Mouse (Mus musculus) bone marrow, adult 2 months (tissue): Measurements from ENCODE around the gene Grin2b. TPM values are rescaled to one million over a fixed set of nuclear protein-coding genes. Genes with fewer than 3 reads are reported as not detected.

ENCODE experiments used
- H3K27ac ChIP-seq: fragments of 200-500 bp; 2 replicates; pipeline ENCODE4 v1.5.1; 2012; ENCODE audit warnings: low read depth, mild to moderate bottlenecking, control low read depth, inconsistent platforms, low read length; ENCODE audit not compliant: control insufficient read depth, poor library complexity, insufficient read depth
- H3K4me1 ChIP-seq: fragments of 200-500 bp; 2 replicates; pipeline ENCODE4 v1.6.1; 2011; ENCODE audit warnings: low read length; ENCODE audit not compliant: control insufficient read depth, insufficient read depth
- H3K4me3 ChIP-seq: fragments of 200-500 bp; replicated peaks from 2 replicates; pipeline ENCODE3; 2011; ENCODE audit warnings: mild to moderate bottlenecking, low read depth, low read length, control low read depth; ENCODE audit not compliant: control insufficient read depth
- CTCF ChIP-seq: fragments of 200-500 bp; IDR thresholded peaks from 2 replicates; pipeline ENCODE4 v1.5.1; 2011; ENCODE audit warnings: low read length, control low read depth; ENCODE audit not compliant: control insufficient read depth, insufficient read depth
- POLR2A ChIP-seq: fragments of 200-500 bp; IDR thresholded peaks from 2 replicates; pipeline ENCODE4 v1.6.1; 2011; ENCODE audit warnings: low read depth, mild to moderate bottlenecking, control low read depth, low read length, borderline replicate concordance; ENCODE audit not compliant: control insufficient read depth
- WGBS: fragments of 180-500 bp; shearing (Covaris S2); methylation state at CpG from one replicate; pipeline ENCODE4 v1.1.7; 2018; 5-methylcytosine and 5-hydroxymethylcytosine counted together
- polyA plus RNA-seq: library from polyadenylated mRNA; stranded (reverse); fragments of >200 nt; gene quantifications from 2 replicates; pipeline ENCODE4 v1.2.4, GENCODE M21; 2011; ENCODE audit warnings: low replicate concordance; ENCODE audit not compliant: missing spikeins, insufficient read depth, insufficient read length

Grin2b gene
- polyA plus RNA-seq, 1 experiment = 0.10 TPM

DNA sequence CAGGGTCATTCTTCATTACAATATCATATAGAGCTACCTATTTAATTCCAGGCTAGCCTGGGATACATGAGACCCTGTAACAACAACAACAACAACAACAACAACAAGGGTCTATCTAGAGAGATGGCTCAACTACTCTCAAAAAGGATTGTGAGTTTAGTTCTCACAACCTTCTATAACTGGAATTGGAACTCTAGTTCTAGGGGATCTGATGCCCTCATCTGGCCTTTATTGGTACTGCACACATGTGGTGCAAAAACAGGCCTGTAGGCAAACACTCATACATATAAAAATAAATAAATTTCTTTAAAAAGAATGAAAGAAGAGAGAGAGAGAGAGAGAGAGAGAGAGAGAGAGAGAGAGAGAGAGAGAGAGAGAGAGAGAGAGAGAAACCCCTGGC lies 298.7 kb downstream of the Grin2b start:
- H3K4me3 ChIP-seq = no peak overlapping the region
- no peak for TF ChIP-seq CTCF
- TF ChIP-seq POLR2A = no peak
- no peak overlapping the region for H3K27ac ChIP-seq
- H3K4me1 ChIP-seq = no peaks in the 10 kb centered on the region

DNA sequence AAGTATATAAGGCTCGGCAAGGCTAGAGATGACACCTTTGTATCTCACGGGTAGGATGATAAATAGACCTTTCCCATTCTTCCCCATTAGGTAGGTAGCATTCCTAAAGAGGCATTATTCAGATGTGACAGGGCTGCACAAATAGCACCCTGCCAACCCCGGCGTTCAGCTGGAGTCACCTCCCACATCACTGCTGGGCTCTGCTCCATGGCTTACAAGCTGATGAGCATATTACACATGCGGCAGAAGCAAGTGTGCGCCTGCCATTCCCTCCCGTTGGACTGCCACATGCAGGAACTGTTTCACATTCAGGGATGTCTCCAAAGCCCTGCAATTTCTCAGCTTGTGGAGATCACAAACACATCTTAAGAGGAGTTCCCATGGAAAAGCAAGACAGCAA lies 307.5 kb downstream of the Grin2b start:
- H3K4me1 ChIP-seq = no peaks in the 10 kb centered on the region
- 82% methylated on average over 7 of the region's 7 CpGs for WGBS
- H3K27ac ChIP-seq = no peak overlapping the region
- TF ChIP-seq POLR2A (no peak), CTCF (no peak)
- H3K4me3 ChIP-seq = no peak overlapping the region

DNA sequence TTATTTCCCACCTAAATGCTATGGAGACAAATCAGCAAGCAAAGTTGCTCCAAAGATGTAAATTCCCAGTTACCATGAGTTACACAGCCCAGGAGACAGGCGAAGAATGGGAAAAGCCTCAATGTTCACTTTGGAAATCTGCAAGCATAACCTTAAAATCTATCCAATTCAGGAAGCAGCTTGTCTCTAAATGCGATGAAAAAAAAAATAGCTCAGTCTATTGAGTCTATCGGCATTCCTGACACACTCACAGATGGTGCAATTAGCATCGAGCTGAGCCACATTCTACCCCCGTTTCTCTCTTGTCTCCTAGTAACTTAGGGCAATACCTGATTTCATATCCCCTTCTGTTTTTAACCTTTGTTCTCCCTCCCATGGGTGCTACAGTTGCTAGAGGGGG lies 309.3 kb downstream of the Grin2b start:
- Histone ChIP-seq H3K4me3 (no peak overlapping the region), H3K27ac (no peak overlapping the region), H3K4me1 (no peaks in the 10 kb centered on the region)
- TF ChIP-seq CTCF (no peak), POLR2A (no peak)
- 75% methylated on average over 5 of the region's 5 CpGs for WGBS

DNA sequence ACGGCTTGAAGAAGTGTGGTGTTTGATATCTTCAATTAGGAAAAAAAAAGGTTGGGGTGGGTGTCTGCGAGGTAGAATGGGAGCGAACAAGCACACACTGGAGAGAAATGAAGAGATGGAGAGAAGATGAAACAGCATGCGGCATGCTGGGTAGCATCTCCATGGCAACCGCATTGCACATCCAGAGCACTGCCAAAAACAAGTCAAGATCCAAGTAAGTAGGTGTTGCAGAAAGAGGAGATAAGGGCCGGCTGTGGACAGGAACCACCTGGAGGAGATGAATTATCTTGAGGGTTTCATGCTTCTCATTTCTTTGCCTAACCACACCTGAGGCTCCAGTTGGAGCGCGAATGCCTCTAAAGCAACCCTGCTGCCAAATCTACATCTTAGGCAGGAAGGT lies 313.8 kb downstream of the Grin2b start:
- Histone ChIP-seq H3K4me1 (no peaks in the 10 kb centered on the region), H3K27ac (no peak overlapping the region), H3K4me3 (no peak overlapping the region)
- TF ChIP-seq CTCF = no peak
- 61% methylated on average over 8 of the region's 8 CpGs for WGBS

DNA sequence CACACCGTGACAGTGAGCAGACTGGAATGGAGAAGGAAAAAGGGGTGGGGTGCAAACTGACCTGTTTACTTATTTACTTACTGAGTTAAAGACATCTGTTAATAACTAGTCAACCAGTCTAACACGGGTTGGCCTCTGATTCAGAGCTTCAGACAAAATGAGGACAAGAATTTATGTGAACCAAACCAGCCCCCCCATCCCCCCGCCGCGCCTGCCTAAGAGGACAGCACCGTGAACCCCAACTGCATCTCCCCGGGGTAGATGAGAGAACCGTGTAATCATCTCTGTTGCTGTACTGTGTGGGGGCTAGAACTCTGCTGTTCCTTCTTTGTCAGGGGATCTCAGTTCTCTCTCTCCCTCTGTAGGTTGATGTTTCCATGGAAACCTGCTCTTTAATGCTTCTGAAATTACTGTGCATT lies 319.1 kb downstream of the Grin2b start:
- no peaks in the 10 kb centered on the region for H3K4me1 ChIP-seq
- 75% methylated on average over 8 of the region's 8 CpGs for WGBS
- TF ChIP-seq POLR2A (no peak), CTCF (no peak)
- no peak overlapping the region for H3K4me3 ChIP-seq
- no peak overlapping the region for H3K27ac ChIP-seq

DNA sequence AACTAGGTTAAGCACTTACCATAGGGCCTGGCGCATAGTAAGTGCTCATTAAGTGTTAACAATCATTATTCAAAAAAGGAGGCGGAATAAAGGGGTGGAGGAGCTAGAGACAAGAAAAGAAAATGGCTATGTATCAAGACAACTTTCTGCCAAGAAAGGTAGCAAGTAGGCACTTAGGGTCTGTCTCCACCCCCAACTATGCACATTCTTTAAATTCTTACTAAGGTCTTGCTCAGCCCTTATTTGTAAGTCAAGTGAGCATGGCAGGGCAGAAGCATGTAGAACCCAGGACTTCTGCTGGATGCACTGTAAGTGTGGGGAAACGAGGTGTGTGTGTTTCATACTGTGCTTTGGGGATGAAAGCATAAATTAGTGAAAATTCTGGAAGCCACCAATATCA lies 329.6 kb downstream of the Grin2b start:
- Histone ChIP-seq H3K4me3 (no peak overlapping the region), H3K4me1 (no peaks in the 10 kb centered on the region), H3K27ac (no peak overlapping the region)
- no peak for TF ChIP-seq POLR2A
- TF ChIP-seq CTCF = no peak
- WGBS = 69% methylated on average over 3 of the region's 3 CpGs

DNA sequence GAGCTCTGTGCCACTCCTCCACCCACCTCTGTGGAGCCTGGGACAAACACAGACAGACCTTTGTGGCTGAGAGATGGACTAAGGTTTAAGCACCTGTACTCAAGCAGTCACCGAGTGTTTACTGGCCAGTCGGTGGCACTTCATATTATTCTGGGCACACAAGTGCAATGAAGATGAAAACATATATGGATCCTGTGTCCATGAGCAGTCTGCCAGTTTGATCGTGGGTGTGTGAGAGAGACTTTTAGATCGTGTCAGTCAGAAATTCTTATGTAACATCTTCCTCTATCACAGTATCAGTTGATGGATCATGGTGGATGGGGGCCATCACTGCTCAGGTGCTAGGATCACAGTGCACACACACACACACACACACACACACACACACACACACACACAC lies 337.0 kb downstream of the Grin2b start:
- Histone ChIP-seq H3K27ac (no peak overlapping the region), H3K4me1 (no peaks in the 10 kb centered on the region), H3K4me3 (no peak overlapping the region)
- WGBS = 82% methylated on average over 4 of the region's 4 CpGs
- TF ChIP-seq CTCF (no peak), POLR2A (no peak)

DNA sequence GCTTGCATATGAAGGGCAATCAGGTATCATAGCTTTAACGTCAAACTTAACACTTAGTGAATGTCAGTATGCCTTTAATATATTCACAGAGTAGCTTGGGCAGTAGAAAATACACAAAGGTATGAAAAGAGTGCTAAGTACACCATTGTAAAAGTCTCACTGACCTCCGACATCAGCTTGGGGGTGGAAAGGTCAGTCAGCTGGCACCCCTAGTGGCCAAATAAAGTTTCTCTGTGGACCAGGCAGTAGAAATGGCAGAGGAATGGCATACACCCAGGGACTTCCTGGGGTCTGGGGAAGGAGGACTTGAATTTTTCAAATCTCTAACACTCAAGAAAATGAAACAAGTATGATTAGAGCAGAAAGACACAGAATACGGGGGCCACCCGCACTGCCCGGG lies 339.8 kb downstream of the Grin2b start:
- TF ChIP-seq POLR2A (no peak), CTCF (no peak)
- WGBS = 81% methylated on average over 5 of the region's 5 CpGs
- Histone ChIP-seq H3K27ac (no peak overlapping the region), H3K4me1 (no peaks in the 10 kb centered on the region), H3K4me3 (no peak overlapping the region)

DNA sequence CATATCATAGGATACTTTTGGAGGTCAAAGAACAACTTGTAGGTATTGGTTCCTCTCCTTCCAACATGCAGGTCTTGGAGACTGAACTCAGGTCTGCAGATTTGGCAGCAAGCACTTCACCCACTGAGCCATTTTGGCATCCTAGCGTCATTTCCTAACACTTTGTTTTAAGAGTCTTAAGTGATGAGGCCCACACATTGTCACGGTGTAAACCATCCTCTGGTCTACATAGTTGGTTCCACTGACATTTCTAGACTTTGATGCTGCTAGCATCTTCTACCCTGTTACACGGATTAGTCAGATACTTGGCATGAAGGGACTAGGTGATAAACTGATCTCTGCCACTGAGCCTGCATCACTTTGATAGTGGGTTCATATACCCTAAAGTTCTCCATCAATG lies 341.3 kb downstream of the Grin2b start:
- TF ChIP-seq CTCF (no peak), POLR2A (no peak)

More for the DNA sequence above, 341.3 kb downstream of the Grin2b start:
- Histone ChIP-seq H3K27ac (no peak overlapping the region), H3K4me3 (no peak overlapping the region), H3K4me1 (no peaks in the 10 kb centered on the region)
- 79% methylated on average over 3 of the region's 3 CpGs for WGBS
